8 mouse cellular contexts compared by ENCODE assay signal in the genomic region with DNA sequence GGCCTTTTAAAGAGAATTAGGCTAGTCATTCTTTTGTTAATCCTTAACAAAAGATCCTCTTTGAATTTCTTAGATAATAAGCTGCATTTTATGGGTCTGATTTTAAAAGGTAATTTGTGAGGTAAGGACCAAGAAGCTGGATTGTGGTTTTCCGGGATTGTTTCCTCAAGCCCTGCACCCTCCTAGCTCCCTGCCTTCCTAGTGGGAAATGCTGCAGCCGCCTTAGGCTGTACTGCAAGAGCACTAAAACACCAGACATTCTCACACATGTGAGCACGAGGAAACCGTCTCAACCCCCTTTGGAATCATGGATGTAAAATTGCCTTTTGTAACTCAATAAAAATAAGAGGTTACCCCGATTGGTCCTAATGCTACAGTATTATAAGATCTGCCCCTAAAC. TPM values are rescaled to one million over a fixed set of nuclear protein-coding genes. Genes with fewer than 3 reads are reported as not detected.
DNase-seq lines count a peak whose midpoint lies in the region; ATAC-seq lines count a peak whose summit lies in the region.

No protein-coding gene starts in this region.

- H3K36me3 ChIP-seq in embryonic facial prominence, embryonic 15.5 days = no peaks in the 10 kb centered on the region
- no peaks in the 10 kb centered on the region for H3K36me3 ChIP-seq in hindbrain, embryonic 13.5 days
- no peaks in the 10 kb centered on the region for H3K36me3 ChIP-seq in liver, embryonic 12.5 days
- no peaks in the 10 kb centered on the region for H3K36me3 ChIP-seq in stomach, embryonic 15.5 days

- no peak for ATAC-seq in embryonic facial prominence, embryonic 15.5 days (ENCODE audit: insufficient number of reproducible peaks, low FRiP score, low TSS enrichment, low read depth)
- ATAC-seq in hindbrain, embryonic 13.5 days (ENCODE audit: low FRiP score) = no peak
- no peak for ATAC-seq in liver, embryonic 12.5 days
- no peak for ATAC-seq in stomach, embryonic 15.5 days (ENCODE audit: insufficient read depth, low FRiP score, low read depth)

- no peaks in the 10 kb centered on the region for H3K9me3 ChIP-seq in embryonic facial prominence, embryonic 15.5 days (replicated peaks)
- no peaks in the 10 kb centered on the region for H3K9me3 ChIP-seq in hindbrain, embryonic 13.5 days
- H3K9me3 ChIP-seq in liver, embryonic 12.5 days (replicated peaks) = no peaks in the 10 kb centered on the region
- H3K9me3 ChIP-seq in stomach, embryonic 15.5 days = no peaks in the 10 kb centered on the region

- DNase-seq in layer of hippocampus, postnatal 25 days (ENCODE audit: extremely low spot score in 1 of 2, low spot score in 1 of 2) = peak; percentile 14 to 21
- DNase-seq in layer of hippocampus, adult 11-12 months (ENCODE audit: low spot score) = no peak
- peak; percentile 45 for DNase-seq in adrenal gland, postnatal 10 days
- DNase-seq in spleen, postnatal 4 days (ENCODE audit: low spot score in 2 of 2) = no peak

- no peaks in the 10 kb centered on the region for H3K27me3 ChIP-seq in embryonic facial prominence, embryonic 15.5 days
- H3K27me3 ChIP-seq in hindbrain, embryonic 13.5 days = no peaks in the 10 kb centered on the region
- no peaks in the 10 kb centered on the region for H3K27me3 ChIP-seq in liver, embryonic 12.5 days (replicated peaks)
- H3K27me3 ChIP-seq in stomach, embryonic 15.5 days (replicated peaks) = no peaks in the 10 kb centered on the region

- H3K27ac ChIP-seq in embryonic facial prominence, embryonic 15.5 days (replicated peaks) = no peak overlapping the region
- H3K27ac ChIP-seq in hindbrain, embryonic 13.5 days = peak overlapping the region; percentile 100
- no peak overlapping the region for H3K27ac ChIP-seq in liver, embryonic 12.5 days
- H3K27ac ChIP-seq in stomach, embryonic 15.5 days = no peak overlapping the region

- WGBS in embryonic facial prominence, embryonic 15.5 days = 22% methylated on average over 5 of the region's 5 CpGs
- WGBS in hindbrain, embryonic 13.5 days = 9% methylated on average over 5 of the region's 5 CpGs
- WGBS in liver, embryonic 12.5 days (ENCODE audit: insufficient replicate concordance) = 36% methylated on average over 5 of the region's 5 CpGs
- WGBS in stomach, embryonic 15.5 days = 42% methylated on average over 5 of the region's 5 CpGs

- H3K9ac ChIP-seq in embryonic facial prominence, embryonic 15.5 days = no peak overlapping the region
- peak overlapping the region; percentile 51; the same call in 1 of the 2 replicates for H3K9ac ChIP-seq in hindbrain, embryonic 13.5 days
- H3K9ac ChIP-seq in liver, embryonic 12.5 days = peak overlapping the region; percentile 96; the same call in 1 of the 2 replicates
- no peak overlapping the region for H3K9ac ChIP-seq in stomach, embryonic 15.5 days

- peaks cover 10% of the 10 kb centered on the region for H3K4me1 ChIP-seq in embryonic facial prominence, embryonic 15.5 days
- peaks cover 12% of the 10 kb centered on the region for H3K4me1 ChIP-seq in hindbrain, embryonic 13.5 days (replicated peaks)
- peaks cover 16% of the 10 kb centered on the region for H3K4me1 ChIP-seq in liver, embryonic 12.5 days
- H3K4me1 ChIP-seq in stomach, embryonic 15.5 days = no peaks in the 10 kb centered on the region

- H3K4me2 ChIP-seq in embryonic facial prominence, embryonic 15.5 days (replicated peaks) = 0 out of 2 replicates have a peak overlapping the region, but pooled peaks have one; percentile 8
- peak overlapping the region; percentile 96 for H3K4me2 ChIP-seq in hindbrain, embryonic 13.5 days
- peak overlapping the region; percentile 78 for H3K4me2 ChIP-seq in liver, embryonic 12.5 days
- 0 out of 2 replicates have a peak overlapping the region, but pooled peaks have one; percentile 53 for H3K4me2 ChIP-seq in stomach, embryonic 15.5 days

- no peak overlapping the region for H3K4me3 ChIP-seq in embryonic facial prominence, embryonic 15.5 days (replicated peaks)
- H3K4me3 ChIP-seq in hindbrain, embryonic 13.5 days = peak overlapping the region; percentile 92
- H3K4me3 ChIP-seq in liver, embryonic 12.5 days = peak overlapping the region; percentile 89; the same call in 1 of the 2 replicates
- H3K4me3 ChIP-seq in stomach, embryonic 15.5 days (replicated peaks) = no peak overlapping the region

RNA-seq across cellular contexts. Expression of a gene that starts 1.6 kb away (rescaled TPM):
- total RNA-seq in layer of hippocampus, postnatal 25 days (2021) = 10 to 100 TPM; 53.2 to 69.8 TPM
- total RNA-seq in adrenal gland, postnatal 10 days (2021) = 10 to 100 TPM; 48.6 to 69.6 TPM
- polyA plus RNA-seq in embryonic facial prominence, embryonic 15.5 days (2015; fragmentation: Nextera tagmentation; extraction: Ambion mirVana) = 86.7 and 88.8 TPM in 2 replicates
- 117 and 119 TPM in 2 replicates for polyA plus RNA-seq in hindbrain, embryonic 13.5 days (2015; fragmentation: Nextera tagmentation; extraction: Ambion mirVana)
- polyA plus RNA-seq in liver, embryonic 12.5 days (2016; fragmentation: Nextera tagmentation; extraction: Ambion mirVana) = 34.7 and 34.9 TPM in 2 replicates
- 63.6 and 66.0 TPM in 2 replicates for polyA plus RNA-seq in stomach, embryonic 15.5 days (2015; fragmentation: Nextera tagmentation; extraction: Ambion mirVana)

Comparison
In these comparisons a context has a peak if more than half of its experiments do, and no peak if none do; other contexts are left out.
1. DNase-seq: peak in layer of hippocampus, postnatal 25 days (2 of 2) and adrenal gland, postnatal 10 days (single experiment); none in layer of hippocampus, adult 11-12 months (single experiment) and spleen, postnatal 4 days (0 of 2).
2. H3K4me2 ChIP-seq: peak in every context shown above with its lines; median percentile 96 in hindbrain, embryonic 13.5 days; 78 in liver, embryonic 12.5 days; 53 in stomach, embryonic 15.5 days; 8 in embryonic facial prominence, embryonic 15.5 days.
3. H3K4me3 ChIP-seq: peak in hindbrain, embryonic 13.5 days (single experiment) and liver, embryonic 12.5 days (single experiment); none in embryonic facial prominence, embryonic 15.5 days (single experiment) and stomach, embryonic 15.5 days (single experiment).
4. H3K9ac ChIP-seq: peak in hindbrain, embryonic 13.5 days (single experiment) and liver, embryonic 12.5 days (single experiment); none in embryonic facial prominence, embryonic 15.5 days (single experiment) and stomach, embryonic 15.5 days (single experiment).